Mouse (Mus musculus) heart, adult 2 months (tissue): ENCODE data around the gene Tbc1d22a.

Experiments used
- CTCF ChIP-seq: fragments of 200-600 bp; IDR thresholded peaks from 2 replicates; pipeline ENCODE4 v1.8.1; 2022; ENCODE audit warnings: antibody characterized with exemption, mild to moderate bottlenecking, moderate library complexity
- EP300 ChIP-seq: fragments of 200-500 bp; IDR thresholded peaks from 2 replicates; pipeline ENCODE4 v1.6.1; 2011; ENCODE audit warnings: low read depth, low read length, control low read depth; ENCODE audit not compliant: insufficient read depth
- POLR2A ChIP-seq: fragments of 200-500 bp; IDR thresholded peaks from 2 replicates; pipeline ENCODE4 v1.6.1; 2011; ENCODE audit warnings: mild to moderate bottlenecking, low read depth, low read length, control low read depth; ENCODE audit not compliant: insufficient read depth

DNA sequence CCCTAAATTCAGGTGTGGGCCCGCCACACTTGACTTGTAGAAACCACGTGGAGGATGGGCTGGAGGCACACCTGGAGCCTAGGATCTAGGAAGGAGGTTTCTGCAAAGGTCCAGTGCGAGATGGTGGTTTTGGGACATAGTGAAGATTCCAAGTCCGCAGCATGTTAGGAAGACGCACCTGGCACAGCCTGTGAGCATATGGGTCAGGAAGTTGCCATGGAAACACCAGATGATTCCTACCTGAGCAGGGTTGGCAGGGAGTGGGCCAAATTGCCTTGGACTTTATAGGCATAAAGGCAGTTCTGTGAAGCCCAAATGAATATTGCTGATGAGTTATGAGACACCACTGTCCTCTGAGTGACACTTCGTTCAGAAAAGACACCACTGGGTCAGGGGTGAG, 321.1 kb downstream of the Tbc1d22a start:
- TF ChIP-seq CTCF (no peak), EP300 (no peak), POLR2A (no peak)
